Mouse (Mus musculus): ENCODE results near the gene Rnf150.

DNA sequence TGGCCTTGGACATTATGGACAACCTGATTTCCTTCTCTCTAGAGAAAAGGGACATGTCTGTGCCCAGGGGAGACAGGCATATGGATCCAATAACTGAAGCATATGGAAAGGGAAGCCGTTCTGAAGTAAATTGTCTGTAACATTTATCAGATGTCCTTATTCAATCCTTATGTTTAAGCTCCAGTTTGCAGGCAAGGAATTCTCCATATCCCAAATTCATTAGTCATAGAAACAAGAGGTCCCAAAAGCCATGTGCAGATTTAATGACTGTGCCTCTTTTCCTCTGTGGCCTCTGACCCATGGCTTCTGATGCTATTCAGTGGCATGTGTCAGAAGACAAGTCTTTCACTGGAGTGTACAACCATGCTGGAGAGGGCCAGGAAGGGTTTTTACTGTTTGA lies 83.5 kb downstream of the Rnf150 start:
- no peak for TF ChIP-seq ZC3H11A (IDR thresholded peaks at IDR 0.05; ENCODE audit: borderline replicate concordance, low read depth, low read length)
- TF ChIP-seq ZNF384 (IDR thresholded peaks at IDR 0.05; ENCODE audit: low read depth, low read length) = no peak
- no peak for TF ChIP-seq CHD2 (IDR thresholded peaks at IDR 0.05; ENCODE audit: low read depth, low read length)
- TF ChIP-seq MAFK (IDR thresholded peaks at IDR 0.05; ENCODE audit: insufficient read depth, low read depth, low read length) = no peak
- TF ChIP-seq HCFC1 (IDR thresholded peaks at IDR 0.05; ENCODE audit: borderline replicate concordance, insufficient read depth, low read length) = no peak
